Mouse (Mus musculus) heart, embryonic 10.5 days (tissue): ENCODE measurements around the gene Adcy6. TPM values are rescaled to one million over a fixed set of nuclear protein-coding genes. Genes with fewer than 3 reads are reported as not detected.

Experiments used
- DNase-seq: peaks from one replicate; pipeline ENCODE4 v3.0.0-alpha.2; 2017; ENCODE audit warnings: low spot score
- H3K27ac ChIP-seq: fragments of 300-500 bp; sonication (generic); 2 replicates; pipeline ENCODE4 v1.5.1; 2016; ENCODE audit warnings: mild to moderate bottlenecking
- H3K27me3 ChIP-seq: fragments of 300-500 bp; sonication (generic); 2 replicates; pipeline ENCODE4 v1.6.1; 2016; ENCODE audit warnings: mild to moderate bottlenecking; ENCODE audit not compliant: poor library complexity, insufficient read depth, severe bottlenecking
- H3K36me3 ChIP-seq: fragments of 300-500 bp; sonication (generic); 2 replicates; pipeline ENCODE4 v1.6.1; 2016; ENCODE audit warnings: mild to moderate bottlenecking, moderate library complexity
- H3K4me1 ChIP-seq: fragments of 300-500 bp; sonication (generic); 2 replicates; pipeline ENCODE4 v1.6.1; 2016; ENCODE audit warnings: mild to moderate bottlenecking
- H3K4me3 ChIP-seq: fragments of 300-500 bp; sonication (generic); 2 replicates; pipeline ENCODE4 v1.5.1; 2016; ENCODE audit warnings: mild to moderate bottlenecking, moderate library complexity
- H3K9me3 ChIP-seq: fragments of 300-500 bp; sonication (generic); 2 replicates; pipeline ENCODE4 v1.6.1; 2016; ENCODE audit warnings: mild to moderate bottlenecking, moderate library complexity
- WGBS: fragments of 180-500 bp; shearing (Covaris S2); methylation state at CpG from one replicate; pipeline ENCODE4 v1.1.7; 2016; 5-methylcytosine and 5-hydroxymethylcytosine counted together
- polyA plus RNA-seq: library from polyadenylated mRNA; unstranded; fragments of >200 nt; fragmentation: Nextera tagmentation; extraction: Ambion mirVana; gene quantifications from 2 replicates; pipeline ENCODE4 v1.2.1, GENCODE M21; 2016

The Adcy6 gene
- polyA plus RNA-seq, 1 experiment from 2014 or later, result 25.5 TPM

- Histone ChIP-seq H3K4me3 (no peak overlapping the region), H3K9me3 (no peaks in the 10 kb centered on the region), H3K36me3 (no peaks in the 10 kb centered on the region), H3K4me1 (0 out of 2 replicates have a peak, but pooled peaks cover 9% of the 10 kb centered on the region), H3K27me3 (peaks cover 9% of the 10 kb centered on the region; the same call in 1 of the 2 replicates), H3K27ac (no peak overlapping the region)
- no peak for DNase-seq
- 31% methylated on average over 6 of the region's 6 CpGs for WGBS
These were observed 12.8 kb upstream of the Adcy6 start for GRCm38 (mm10) chr15:98622721-98623120.

DNA sequence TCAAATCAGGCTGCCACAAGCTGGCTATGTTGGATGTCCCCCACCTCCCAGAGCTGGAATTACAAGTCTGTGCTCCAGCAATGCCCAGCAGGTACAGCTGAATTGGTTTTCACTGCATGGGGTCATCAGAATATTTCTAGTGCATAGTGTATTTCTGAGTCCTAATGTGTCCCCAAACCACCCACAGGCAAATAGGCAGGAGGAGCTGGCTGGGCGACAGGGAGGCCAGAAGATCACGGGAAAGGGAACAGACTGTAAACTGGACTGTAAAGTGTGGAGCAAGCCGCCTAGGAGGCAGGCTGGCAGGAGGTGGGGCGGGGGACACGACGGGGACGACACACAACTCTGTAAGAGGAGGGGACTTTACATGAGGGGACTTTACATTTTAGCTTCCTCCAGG, 12.3 kb upstream of the Adcy6 start:
- Histone ChIP-seq H3K9me3 (no peaks in the 10 kb centered on the region), H3K27ac (no peak overlapping the region), H3K4me3 (no peak overlapping the region), H3K36me3 (no peaks in the 10 kb centered on the region), H3K4me1 (0 out of 2 replicates have a peak, but pooled peaks cover 9% of the 10 kb centered on the region), H3K27me3 (peaks cover 9% of the 10 kb centered on the region; the same call in 1 of the 2 replicates)
- no peak for DNase-seq
- WGBS, result 8% methylated on average over 7 of the region's 7 CpGs

GRCm38 (mm10) chr15:98617176-98617537, 7.3 kb upstream of the Adcy6 start:
- no peak for DNase-seq
- Histone ChIP-seq H3K9me3 (no peaks in the 10 kb centered on the region), H3K27me3 (0 out of 2 replicates have a peak, but pooled peaks cover 4% of the 10 kb centered on the region), H3K36me3 (no peaks in the 10 kb centered on the region), H3K4me3 (peak overlapping the region; percentile 12; the same call in 1 of the 2 replicates), H3K4me1 (peaks cover 22% of the 10 kb centered on the region), H3K27ac (peak overlapping the region; percentile 37; the same call in 1 of the 2 replicates)
- WGBS, result 1% methylated on average over 12 of the region's 12 CpGs

DNA sequence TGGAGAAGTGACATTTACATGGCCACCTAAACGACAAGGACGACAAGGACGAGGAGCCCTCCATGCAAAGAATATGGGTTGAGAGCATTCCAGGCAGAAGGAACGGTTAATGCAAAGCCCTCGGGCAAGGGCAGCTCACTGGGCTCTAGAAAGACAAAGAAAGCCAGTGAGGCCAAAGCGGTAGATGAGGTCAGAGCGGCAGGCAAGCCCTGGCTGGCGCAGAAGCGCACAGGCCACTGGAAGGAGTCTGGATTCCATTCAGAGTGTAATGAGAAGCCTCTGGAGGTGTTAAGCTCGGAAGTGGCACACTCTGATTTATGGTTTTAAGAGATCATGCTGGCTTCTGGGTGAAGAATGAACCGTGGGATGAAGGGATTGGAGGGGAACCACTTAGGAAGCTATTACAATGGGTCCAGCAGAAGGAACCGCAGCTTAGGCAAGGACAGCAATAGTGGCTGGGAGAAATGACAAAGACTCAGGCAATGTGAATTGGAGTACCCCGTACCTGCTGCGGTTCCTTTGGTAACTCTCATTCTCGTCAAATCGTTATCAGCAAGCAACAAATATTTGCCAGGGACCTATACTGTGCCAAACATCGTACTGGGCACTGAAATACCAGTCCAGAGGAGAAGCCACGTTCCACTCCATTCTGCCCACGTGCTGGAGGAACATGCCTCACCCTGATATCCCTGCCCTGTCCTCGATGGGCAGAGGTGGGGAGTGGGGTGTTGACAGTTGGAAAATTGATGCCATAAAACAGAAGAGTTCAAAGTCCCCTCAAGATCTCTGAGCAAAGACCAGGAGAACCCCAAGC, 6.7 kb upstream of the Adcy6 start:
- peaks cover 22% of the 10 kb centered on the region for H3K4me1 ChIP-seq
- H3K27me3 ChIP-seq, result 0 out of 2 replicates have a peak, but pooled peaks cover 4% of the 10 kb centered on the region
- 42% methylated on average over 20 of the region's 20 CpGs for WGBS
- no peaks in the 10 kb centered on the region for H3K9me3 ChIP-seq
- DNase-seq, result no peak
- H3K36me3 ChIP-seq, result no peaks in the 10 kb centered on the region
- H3K4me3 ChIP-seq, result peak overlapping the region; percentile 12; the same call in 1 of the 2 replicates
- peak overlapping the region; percentile 37 for H3K27ac ChIP-seq

DNA sequence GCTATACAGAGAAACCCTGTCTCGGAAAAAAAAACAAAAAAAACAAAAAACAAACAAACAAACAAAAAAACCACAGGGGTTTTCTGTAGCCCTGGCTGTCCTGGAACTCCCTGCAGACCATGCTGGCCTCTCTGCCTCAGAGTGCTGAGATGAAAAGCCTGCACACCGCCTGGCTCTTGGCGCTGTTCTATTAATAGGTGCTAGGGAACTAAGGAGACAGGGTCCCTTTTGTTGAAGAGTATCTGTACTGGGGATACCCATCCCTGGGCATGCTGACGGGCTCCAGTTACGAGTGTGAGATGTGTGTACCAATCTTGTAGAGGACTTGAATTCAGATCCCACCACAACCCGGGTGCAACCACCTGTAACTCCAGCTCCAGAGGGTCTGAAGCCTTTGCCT, 5.9 kb upstream of the Adcy6 start:
- Histone ChIP-seq H3K27ac (peak overlapping the region; percentile 37), H3K4me1 (peaks cover 22% of the 10 kb centered on the region), H3K9me3 (no peaks in the 10 kb centered on the region), H3K27me3 (0 out of 2 replicates have a peak, but pooled peaks cover 4% of the 10 kb centered on the region), H3K4me3 (no peak overlapping the region), H3K36me3 (no peaks in the 10 kb centered on the region)
- no peak for DNase-seq
- WGBS, result 43% methylated on average over 6 of the region's 6 CpGs

- Histone ChIP-seq H3K27ac (peak overlapping the region; percentile 62; the same call in 1 of the 2 replicates), H3K36me3 (no peaks in the 10 kb centered on the region), H3K4me1 (peaks cover 27% of the 10 kb centered on the region), H3K9me3 (no peaks in the 10 kb centered on the region), H3K27me3 (0 out of 2 replicates have a peak, but pooled peaks cover 4% of the 10 kb centered on the region), H3K4me3 (no peak overlapping the region)
- 52% methylated on average over 6 of the region's 6 CpGs for WGBS
- DNase-seq, result no peak
These were observed 5.1 kb upstream of the Adcy6 start for GRCm38 (mm10) chr15:98614971-98615370.

GRCm38 (mm10) chr15:98614551-98614950, 4.7 kb upstream of the Adcy6 start:
- DNase-seq, result no peak
- Histone ChIP-seq H3K27me3 (0 out of 2 replicates have a peak, but pooled peaks cover 4% of the 10 kb centered on the region), H3K4me1 (peaks cover 29% of the 10 kb centered on the region), H3K9me3 (no peaks in the 10 kb centered on the region), H3K27ac (peak overlapping the region; percentile 62), H3K4me3 (no peak overlapping the region), H3K36me3 (no peaks in the 10 kb centered on the region)
- WGBS, result 62% methylated on average over 9 of the region's 9 CpGs

- Histone ChIP-seq H3K9me3 (no peaks in the 10 kb centered on the region), H3K4me1 (peaks cover 39% of the 10 kb centered on the region), H3K27ac (no peak overlapping the region), H3K27me3 (no peaks in the 10 kb centered on the region), H3K4me3 (no peak overlapping the region), H3K36me3 (no peaks in the 10 kb centered on the region)
- WGBS, result 94% methylated on average over 3 of the region's 3 CpGs
- no peak for DNase-seq
These were observed 2.4 kb upstream of the Adcy6 start for GRCm38 (mm10) chr15:98612229-98612628.

DNA sequence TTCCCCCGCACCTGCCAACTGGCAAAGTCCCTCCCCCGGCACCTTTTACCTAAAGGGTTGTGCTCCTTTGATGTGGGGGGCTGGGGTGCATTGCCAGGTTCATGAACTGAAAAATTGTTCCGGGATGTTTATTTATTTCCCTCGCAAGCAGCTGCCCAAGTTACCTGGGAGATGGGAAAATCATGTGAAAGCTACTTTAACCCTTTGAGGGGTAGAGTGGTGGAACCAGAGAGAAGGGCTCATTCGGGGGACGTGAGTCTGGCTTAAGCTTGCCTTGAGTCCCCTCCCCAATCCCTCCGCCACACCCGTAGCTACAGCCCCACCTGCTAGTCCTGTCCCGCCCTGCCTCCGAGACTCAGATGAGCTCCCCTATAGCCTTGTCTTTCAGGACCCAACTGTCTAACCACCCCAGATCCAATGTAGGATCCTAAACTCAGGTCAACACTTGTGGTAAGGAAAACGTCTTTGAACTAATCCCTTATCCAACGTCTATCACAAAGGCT, 306 bp upstream of the Adcy6 start:
- Histone ChIP-seq H3K4me1 (peaks cover 45% of the 10 kb centered on the region), H3K27ac (peak overlapping the region; percentile 98), H3K27me3 (no peaks in the 10 kb centered on the region), H3K9me3 (no peaks in the 10 kb centered on the region), H3K4me3 (peak overlapping the region; percentile 89), H3K36me3 (peaks cover 6% of the 10 kb centered on the region; the same call in 1 of the 2 replicates)
- no peak for DNase-seq
- 3% methylated on average over 12 of the region's 12 CpGs for WGBS

GRCm38 (mm10) chr15:98608784-98609250, 1.1 kb downstream of the Adcy6 start:
- WGBS, result 0% methylated on average over 16 of the region's 26 CpGs
- peaks cover 51% of the 10 kb centered on the region for H3K4me1 ChIP-seq
- DNase-seq, result no peak

DNA sequence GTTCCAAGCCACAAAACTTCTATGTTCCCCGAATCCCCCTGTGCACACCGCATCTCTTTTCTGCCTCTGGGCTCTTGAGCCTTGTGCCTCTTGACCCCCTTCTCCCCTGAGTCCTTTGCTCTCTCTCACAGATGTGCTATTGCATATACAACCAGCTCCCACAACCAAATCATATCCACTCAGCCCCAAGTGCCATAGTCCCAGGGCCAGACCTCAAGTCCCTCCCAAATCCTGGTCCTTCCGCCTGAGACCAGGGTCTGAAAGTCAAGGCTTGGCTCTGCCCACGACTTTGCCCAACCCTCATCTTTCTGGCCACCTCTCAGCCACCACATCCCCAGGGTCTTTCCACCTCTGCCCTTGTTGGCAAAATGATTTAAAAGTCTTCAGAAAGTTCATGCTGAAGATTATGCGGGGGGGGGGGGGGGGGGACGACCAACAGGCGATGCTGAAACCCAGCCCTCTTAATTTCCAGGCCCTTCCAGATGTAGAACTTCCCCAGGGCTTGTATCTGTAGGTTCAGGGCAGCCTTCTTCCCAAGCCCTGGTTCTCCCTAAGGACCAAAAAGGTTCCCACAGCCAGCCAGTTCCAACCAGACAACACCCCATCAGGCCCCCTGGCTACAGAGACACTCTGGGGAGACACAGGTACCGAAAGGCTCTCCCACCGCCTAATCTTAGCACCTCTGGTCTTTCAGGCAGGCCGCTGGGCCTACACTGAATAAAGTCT, 1.7 kb downstream of the Adcy6 start:
- Histone ChIP-seq H3K27ac (peak overlapping the region; percentile 98), H3K9me3 (no peaks in the 10 kb centered on the region), H3K27me3 (no peaks in the 10 kb centered on the region), H3K4me3 (peak overlapping the region; percentile 89), H3K4me1 (peaks cover 57% of the 10 kb centered on the region), H3K36me3 (peaks cover 25% of the 10 kb centered on the region)
- whole genome bisulfite sequencing, result 8% methylated on average over 10 of the region's 10 CpGs
- DNase-seq, result no peak

More at GRCm38 (mm10) chr15:98608784-98609250, 1.1 kb downstream of the Adcy6 start:
- no peaks in the 10 kb centered on the region for H3K9me3 ChIP-seq
- peaks cover 19% of the 10 kb centered on the region for H3K36me3 ChIP-seq
- H3K27me3 ChIP-seq, result no peaks in the 10 kb centered on the region
- peak overlapping the region; percentile 89 for H3K4me3 ChIP-seq
- peak overlapping the region; percentile 98 for H3K27ac ChIP-seq

DNA sequence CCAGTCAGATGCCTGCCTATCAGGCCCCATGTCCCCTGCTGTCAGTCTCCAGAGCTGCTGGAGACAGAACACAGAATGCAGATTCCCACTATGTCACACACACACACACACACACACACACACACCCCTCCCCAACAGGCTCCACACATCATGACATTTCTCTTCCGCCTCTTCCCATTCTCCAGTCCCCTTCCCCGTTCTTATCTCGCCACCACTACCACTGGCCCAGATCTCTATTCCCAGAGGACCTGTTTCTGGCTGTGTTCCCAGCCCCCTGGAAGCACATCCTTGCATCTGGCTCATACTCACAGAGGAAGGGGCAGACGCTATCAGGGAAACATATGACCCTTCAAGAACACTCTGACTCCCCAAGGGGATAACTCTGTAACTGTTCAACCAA, 2.3 kb downstream of the Adcy6 start:
- Histone ChIP-seq H3K9me3 (no peaks in the 10 kb centered on the region), H3K4me3 (peak overlapping the region; percentile 89), H3K4me1 (peaks cover 64% of the 10 kb centered on the region), H3K27ac (peak overlapping the region; percentile 98), H3K27me3 (no peaks in the 10 kb centered on the region), H3K36me3 (peaks cover 31% of the 10 kb centered on the region)
- peak; percentile 94 for DNase-seq
- under 1% methylated on average over 4 of the region's 4 CpGs for WGBS
